Mouse (Mus musculus) CH12.LX (cell line): ENCODE data around the gene Nelfcd. TPM values are rescaled to one million over a fixed set of nuclear protein-coding genes. Genes with fewer than 3 reads are reported as not detected.

Experiments used
- DNase-seq: peaks from one replicate; pipeline ENCODE4 v3.0.0-alpha.2; 2013; ENCODE audit errors: extremely low read depth
- H3K27ac ChIP-seq: 2 replicates; pipeline ENCODE4 v1.5.1; 2012; ENCODE audit warnings: low read depth, mild to moderate bottlenecking, control low read depth, moderate library complexity; ENCODE audit not compliant: insufficient read depth
- H3K27me3 ChIP-seq: replicated peaks from 2 replicates; pipeline ENCODE3; 2012; ENCODE audit warnings: inconsistent platforms
- H3K36me3 ChIP-seq, 2 experiments: replicated peaks in 1 of 2; 2 replicates each; pipeline versions ENCODE3 to v1.6.1; 2012; ENCODE audit warnings: inconsistent platforms in 1 of 2, low read length in 1 of 2, mild to moderate bottlenecking in 1 of 2, mixed read lengths in 1 of 2, moderate library complexity in 1 of 2; ENCODE audit not compliant: control insufficient read depth in 1 of 2, insufficient read depth in 1 of 2
- H3K4me1 ChIP-seq, 2 experiments: 2 replicates each; pipeline ENCODE4 v1.6.1; 2012; ENCODE audit warnings: inconsistent platforms in 1 of 2, moderate library complexity in 1 of 2; ENCODE audit not compliant: insufficient read depth in 2 of 2, control insufficient read depth in 1 of 2
- H3K4me2 ChIP-seq: 2 replicates; pipeline ENCODE4 v1.6.1; 2012; ENCODE audit warnings: low read depth, mild to moderate bottlenecking, control low read depth; ENCODE audit not compliant: poor library complexity, insufficient read depth, severe bottlenecking
- H3K4me3 ChIP-seq, 3 experiments: fragments of 150-350 bp in 1 of 3; sonication (generic) in 1 of 3; replicated peaks in 1 of 3; 2 replicates each; pipeline versions ENCODE3 to v1.5.1; 2011 to 2012; ENCODE audit warnings: low read depth in 2 of 3, low read length in 2 of 3, mild to moderate bottlenecking in 2 of 3, moderate library complexity in 2 of 3, control low read depth in 1 of 3, improper control_type of control experiment in 1 of 3, inconsistent platforms in 1 of 3, mixed read lengths in 1 of 3; ENCODE audit not compliant: poor library complexity in 1 of 3
- H3K79me2 ChIP-seq: replicated peaks from 2 replicates; pipeline ENCODE4 v1.6.1; 2012; ENCODE audit warnings: mild to moderate bottlenecking, moderate library complexity; ENCODE audit not compliant: control insufficient read depth, poor library complexity, insufficient read depth, severe bottlenecking; ENCODE audit errors: extremely low read depth
- H3K9ac ChIP-seq: 2 replicates; pipeline ENCODE4 v1.6.1; 2012; ENCODE audit warnings: low read depth, mild to moderate bottlenecking, control low read depth, moderate library complexity; ENCODE audit not compliant: insufficient read depth
- H3K9me3 ChIP-seq: replicated peaks from 2 replicates; pipeline ENCODE3; 2012; ENCODE audit warnings: low read length, inconsistent platforms, mixed read lengths
- BHLHE40 ChIP-seq: IDR thresholded peaks from 2 replicates; pipeline ENCODE4 v1.6.1; 2011; ENCODE audit warnings: mild to moderate bottlenecking, low read depth, low read length, improper control_type of control experiment
- CHD2 ChIP-seq: IDR thresholded peaks from 2 replicates; pipeline ENCODE4 v1.6.1; 2011; ENCODE audit warnings: low read length, improper control_type of control experiment
- CTCF ChIP-seq, 2 experiments: IDR thresholded peaks in 1 of 2; conservative IDR thresholded peaks in 1 of 2; 2 replicates each; pipeline ENCODE4 v1.5.1; 2011 to 2012; ENCODE audit warnings: low read depth in 2 of 2, low read length in 2 of 2, improper control_type of control experiment in 1 of 2, inconsistent platforms in 1 of 2, mild to moderate bottlenecking in 1 of 2, moderate library complexity in 1 of 2
- E2F4 ChIP-seq: IDR thresholded peaks from 2 replicates; pipeline ENCODE4 v1.6.1; 2011; ENCODE audit warnings: low read depth, low read length, improper control_type of control experiment; ENCODE audit not compliant: insufficient replicate concordance
- ELF1 ChIP-seq: IDR thresholded peaks from 2 replicates; pipeline ENCODE4 v1.6.1; 2014; ENCODE audit warnings: low read depth, mild to moderate bottlenecking, inconsistent platforms, low read length, improper control_type of control experiment
- HCFC1 ChIP-seq: IDR thresholded peaks from 2 replicates; pipeline ENCODE4 v1.6.1; 2012; ENCODE audit warnings: low read depth, mild to moderate bottlenecking, inconsistent platforms, low read length, improper control_type of control experiment
- IRF4 ChIP-seq: IDR thresholded peaks from 2 replicates; pipeline ENCODE4 v1.6.1; 2014; ENCODE audit warnings: low read depth, mild to moderate bottlenecking, inconsistent platforms, low read length, improper control_type of control experiment
- KAT2A ChIP-seq: IDR thresholded peaks from 2 replicates; pipeline ENCODE4 v1.6.1; 2012; ENCODE audit warnings: low read length, improper control_type of control experiment, inconsistent platforms; ENCODE audit not compliant: insufficient replicate concordance
- MAFK ChIP-seq: IDR thresholded peaks from 2 replicates; pipeline ENCODE4 v1.6.1; 2011; ENCODE audit warnings: low read length, improper control_type of control experiment; ENCODE audit not compliant: insufficient replicate concordance
- MAZ ChIP-seq: IDR thresholded peaks from 2 replicates; pipeline ENCODE4 v1.6.1; 2012; ENCODE audit warnings: low read depth, mild to moderate bottlenecking, inconsistent platforms, low read length, improper control_type of control experiment, moderate library complexity
- MEF2A ChIP-seq: IDR thresholded peaks from 2 replicates; pipeline ENCODE4 v1.6.1; 2014; ENCODE audit warnings: low read depth, mild to moderate bottlenecking, inconsistent platforms, low read length, improper control_type of control experiment, borderline replicate concordance
- MYC ChIP-seq: IDR thresholded peaks from 2 replicates; pipeline ENCODE4 v1.6.1; 2011; ENCODE audit warnings: low read depth, mild to moderate bottlenecking, improper control_type of control experiment, low read length
- NELFE ChIP-seq: IDR thresholded peaks from 2 replicates; pipeline ENCODE4 v1.6.1; 2011; ENCODE audit warnings: low read depth, low read length, improper control_type of control experiment
- NRF1 ChIP-seq: IDR thresholded peaks from 2 replicates; pipeline ENCODE4 v1.6.1; 2014; ENCODE audit warnings: low read depth, mild to moderate bottlenecking, inconsistent platforms, low read length, improper control_type of control experiment, moderate library complexity
- RAD21 ChIP-seq: IDR thresholded peaks from 2 replicates; pipeline ENCODE4 v1.6.1; 2011; ENCODE audit warnings: low read depth, mild to moderate bottlenecking, low read length, improper control_type of control experiment, moderate library complexity
- RCOR1 ChIP-seq: conservative IDR thresholded peaks from 2 replicates; pipeline ENCODE4 v1.6.1; 2012; ENCODE audit warnings: low read depth, mild to moderate bottlenecking, inconsistent platforms, low read length, improper control_type of control experiment
- SIN3A ChIP-seq: IDR thresholded peaks from 2 replicates; pipeline ENCODE4 v1.6.1; 2012; ENCODE audit warnings: low read length, improper control_type of control experiment, inconsistent platforms
- SMC3 ChIP-seq: IDR thresholded peaks from 2 replicates; pipeline ENCODE4 v1.6.1; 2011; ENCODE audit warnings: low read depth, low read length, improper control_type of control experiment
- TBP ChIP-seq: conservative IDR thresholded peaks from 2 replicates; pipeline ENCODE4 v1.6.1; 2011; ENCODE audit warnings: low read depth, low read length, improper control_type of control experiment
- TCF12 ChIP-seq: IDR thresholded peaks from 2 replicates; pipeline ENCODE4 v1.6.1; 2014; ENCODE audit warnings: low read depth, mild to moderate bottlenecking, inconsistent platforms, low read length, improper control_type of control experiment
- USF2 ChIP-seq: conservative IDR thresholded peaks from 2 replicates; pipeline ENCODE4 v1.6.1; 2011; ENCODE audit warnings: low read depth, low read length, improper control_type of control experiment
- ZKSCAN1 ChIP-seq: IDR thresholded peaks from 2 replicates; pipeline ENCODE4 v1.6.1; 2012; ENCODE audit warnings: low read depth, inconsistent platforms, low read length, improper control_type of control experiment, borderline replicate concordance
- ZMIZ1 ChIP-seq: IDR thresholded peaks from 2 replicates; pipeline ENCODE4 v1.6.1; 2012; ENCODE audit warnings: low read depth, mild to moderate bottlenecking, inconsistent platforms, low read length, improper control_type of control experiment
- dilution Hi-C: fragments of 300-500 bp; cut with MboI; formaldehyde crosslinking; loops from 2 replicates; pipeline ENCODE4 v1.14.3; 2020; ENCODE audit warnings: low sequenced_read_pairs; ENCODE audit not compliant: extremely low pct_unique_long_range_greater_than_20kb, extremely low pct_ligation_motif_present
- in situ Hi-C: fragments of 300-500 bp; cut with MboI; formaldehyde crosslinking; loops from 3 replicates; pipeline ENCODE4 v1.14.3; 2019; ENCODE audit warnings: low sequenced_read_pairs, low pct_ligation_motif_present, low pct_unique_long_range_greater_than_20kb, mixed read lengths
- polyA plus RNA-seq: library from polyadenylated mRNA; unstranded; fragments of >175 nt; gene quantifications from 2 replicates; pipeline ENCODE4 v1.2.1, GENCODE M21; 2012; ENCODE audit warnings: low read depth; ENCODE audit not compliant: insufficient read length
- total RNA-seq, 2 experiments: library from RNA; depleted of rRNA; stranded (reverse); fragments of 300-350 nt in 1 of 2; fragments of >200 nt in 1 of 2; gene quantifications; 2 replicates each; pipeline ENCODE4 v1.2.3; 2012 to 2014

Gene Nelfcd
- total and polyA plus RNA-seq, 3 experiments: 39.1 to 50.5 (median 44.6) TPM

DNA sequence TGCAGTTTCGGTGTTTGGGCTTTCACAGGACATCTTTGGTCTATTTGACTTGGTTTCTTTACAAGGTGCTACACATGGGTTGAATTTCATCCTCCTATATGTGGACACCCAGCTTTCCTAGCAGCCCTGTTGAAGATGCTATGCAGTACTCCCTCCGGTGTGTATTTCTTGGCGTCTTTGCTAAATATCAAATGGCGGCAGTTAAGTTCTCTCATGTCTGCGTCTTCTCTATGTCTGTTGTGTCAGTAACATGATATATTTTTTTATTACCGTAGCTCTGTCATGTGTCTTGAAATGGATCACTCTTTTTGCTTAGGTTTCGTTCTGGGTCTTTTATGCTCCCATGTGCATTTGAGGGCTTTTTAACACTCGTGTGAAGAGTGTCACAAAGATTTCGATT, 34.6 kb upstream of the Nelfcd start:
- in situ Hi-C loops (no loop called here), dilution Hi-C loops (no loop called here)
- Histone ChIP-seq H3K9me3 (no peaks in the 10 kb centered on the region), H3K9ac (no peak overlapping the region), H3K27me3 (no peaks in the 10 kb centered on the region), H3K27ac (no peak overlapping the region), H3K4me1 (peaks cover 0 to 3% of the 10 kb centered on the region in 2 experiments; a peak in 1 of 4 replicates), H3K36me3 (no peaks in the 10 kb centered on the region), H3K4me3 (no peak overlapping the region), H3K4me2 (no peak overlapping the region), H3K79me2 (no peaks in the 10 kb centered on the region)
- DNase-seq: no peak
- TF ChIP-seq SIN3A (no peak), ELF1 (no peak), TCF12 (no peak), HCFC1 (no peak), RCOR1 (no peak), MAZ (no peak), CHD2 (no peak), RAD21 (no peak), ZMIZ1 (no peak), KAT2A (no peak), TBP (no peak), USF2 (no peak), NRF1 (no peak), MEF2A (no peak), MAFK (no peak)
- TF ChIP-seq, all 38 proteins: peak for 0

DNA sequence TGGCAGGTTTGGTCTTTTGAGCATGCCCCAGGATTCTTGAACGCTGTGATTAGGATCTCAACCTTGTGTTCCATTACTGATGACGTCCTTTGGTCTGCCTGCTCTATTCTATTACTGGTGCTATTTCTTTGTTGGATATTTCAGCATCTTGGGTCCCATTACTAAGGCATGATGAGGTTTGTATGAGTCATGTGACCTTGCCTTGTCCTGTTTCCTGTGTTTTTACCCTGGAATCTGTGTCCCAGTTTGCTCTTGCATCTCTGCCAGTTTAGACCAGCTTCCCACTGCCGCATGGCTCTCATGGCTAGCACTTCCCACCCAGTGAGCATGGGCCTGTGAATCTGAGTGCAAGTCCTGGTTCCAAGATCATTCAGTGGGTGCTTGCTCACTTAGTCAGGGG, 23.7 kb upstream of the Nelfcd start:
- in situ Hi-C loops (no loop called here), dilution Hi-C loops (no loop called here)
- no peak for DNase-seq
- Histone ChIP-seq H3K4me3 (no peak overlapping the region), H3K4me2 (no peak overlapping the region), H3K27ac (no peak overlapping the region), H3K27me3 (no peaks in the 10 kb centered on the region), H3K9me3 (no peaks in the 10 kb centered on the region), H3K79me2 (no peaks in the 10 kb centered on the region), H3K4me1 (peaks cover 0 to 7% of the 10 kb centered on the region in 2 experiments; a peak in 2 of 4 replicates), H3K36me3 (no peaks in the 10 kb centered on the region), H3K9ac (no peak overlapping the region)
- TF ChIP-seq BHLHE40: no peak
- TF ChIP-seq NELFE: no peak
- TF ChIP-seq CTCF (conservative IDR thresholded peaks at IDR 0.05 in 1 of 2, IDR thresholded peaks at IDR 0.05 in 1 of 2; ENCODE audit: low read depth in 2 of 2, low read length in 2 of 2): no peak
- no peak for TF ChIP-seq ZKSCAN1
- no peak for TF ChIP-seq NRF1
- TF ChIP-seq SMC3: no peak
- TF ChIP-seq E2F4: no peak
- no peak for TF ChIP-seq MAZ
- no peak for TF ChIP-seq MEF2A
- no peak for TF ChIP-seq HCFC1
- TF ChIP-seq MYC: no peak
- no peak for TF ChIP-seq IRF4
